Mouse (Mus musculus): ENCODE measurements around the gene Coro2a.
"Not testable (repeated sequence)": the region's sequence is repeated elsewhere in the genome, so short reads cannot be mapped to it uniquely, and the experiment has no call there.

The Coro2a gene

DNA sequence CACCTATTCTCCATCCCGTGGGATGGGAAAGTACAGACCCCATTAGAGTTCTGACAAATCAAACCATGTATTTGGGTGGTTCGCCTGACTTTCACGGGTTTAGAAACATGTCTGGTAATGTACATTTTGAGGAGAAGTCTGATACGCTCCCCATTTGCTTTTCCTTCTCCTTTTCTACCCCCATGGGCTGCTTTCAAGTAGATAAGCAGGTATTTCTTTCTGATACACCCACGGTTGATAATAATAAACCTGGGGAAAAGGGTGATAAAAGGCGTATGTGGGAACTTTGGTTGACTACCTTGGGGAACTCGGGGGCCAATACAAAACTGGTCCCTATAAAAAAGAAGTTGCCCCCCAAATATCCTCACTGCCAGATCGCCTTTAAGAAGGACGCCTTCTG is 20.0 kb downstream of the Coro2a start:
- DNase-seq, result not testable (repeated sequence)

DNA sequence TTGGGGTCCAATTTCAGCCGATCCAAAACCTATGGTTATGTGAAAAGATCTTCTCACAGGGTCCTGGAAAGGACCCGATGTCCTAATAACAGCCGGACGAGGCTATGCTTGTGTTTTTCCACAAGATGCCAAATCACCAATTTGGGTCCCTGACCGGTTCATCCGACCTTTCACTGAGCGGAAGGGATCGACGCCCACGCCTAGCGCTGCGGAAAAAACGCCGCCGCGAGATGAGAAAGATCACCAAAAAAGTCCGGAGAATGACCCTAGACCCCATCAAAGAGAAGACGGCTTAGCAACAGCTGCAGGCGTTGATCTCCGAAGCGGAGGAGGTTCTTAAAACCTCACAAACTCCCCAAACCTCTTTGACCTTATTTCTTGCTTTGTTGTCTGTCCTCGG is 20.4 kb downstream of the Coro2a start:
- DNase-seq, result not testable (repeated sequence)

DNA sequence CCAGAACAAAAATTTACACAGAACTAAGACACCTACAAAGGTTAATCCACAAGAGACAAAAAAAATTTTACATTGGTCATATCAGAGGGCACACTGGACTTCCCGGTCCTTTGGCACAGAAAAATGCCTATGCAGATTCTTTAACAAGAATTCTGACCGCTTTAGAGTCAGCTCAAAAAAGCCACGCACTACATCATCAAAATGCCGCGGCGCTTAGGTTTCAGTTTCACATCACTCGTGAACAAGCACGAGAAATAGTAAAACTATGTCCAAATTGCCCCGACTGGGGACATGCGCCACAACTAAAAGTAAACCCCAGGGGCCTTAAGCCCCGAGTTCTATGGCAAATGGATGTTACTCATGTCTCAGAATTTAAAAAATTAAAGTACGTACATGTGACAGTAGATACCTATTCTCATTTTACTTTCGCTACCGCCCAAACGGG is 21.2 kb downstream of the Coro2a start:
- not testable (repeated sequence) for DNase-seq

DNA sequence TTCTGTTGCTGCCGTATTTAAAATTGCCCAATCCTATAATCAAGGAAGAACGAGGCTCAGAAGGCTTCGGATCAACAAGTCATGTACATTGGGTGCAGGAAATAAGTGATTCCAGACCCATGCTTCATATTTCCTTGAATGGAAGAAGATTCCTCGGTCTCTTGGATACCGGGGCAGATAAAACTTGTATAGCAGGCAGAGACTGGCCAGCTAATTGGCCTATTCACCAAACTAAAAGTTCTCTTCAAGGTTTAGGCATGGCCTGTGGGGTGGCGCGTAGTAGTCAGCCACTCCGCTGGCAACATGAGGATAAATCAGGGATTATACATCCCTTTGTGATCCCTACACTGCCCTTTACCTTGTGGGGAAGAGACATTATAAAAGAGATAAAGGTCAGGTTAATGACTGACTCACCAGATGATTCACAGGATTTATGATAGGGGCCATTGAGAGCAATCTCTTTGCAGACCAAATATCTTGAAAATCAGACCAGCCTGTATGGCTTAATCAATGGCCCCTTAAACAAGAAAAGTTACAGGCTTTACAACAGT is 23.1 kb downstream of the Coro2a start:
- not testable (repeated sequence) for DNase-seq

DNA sequence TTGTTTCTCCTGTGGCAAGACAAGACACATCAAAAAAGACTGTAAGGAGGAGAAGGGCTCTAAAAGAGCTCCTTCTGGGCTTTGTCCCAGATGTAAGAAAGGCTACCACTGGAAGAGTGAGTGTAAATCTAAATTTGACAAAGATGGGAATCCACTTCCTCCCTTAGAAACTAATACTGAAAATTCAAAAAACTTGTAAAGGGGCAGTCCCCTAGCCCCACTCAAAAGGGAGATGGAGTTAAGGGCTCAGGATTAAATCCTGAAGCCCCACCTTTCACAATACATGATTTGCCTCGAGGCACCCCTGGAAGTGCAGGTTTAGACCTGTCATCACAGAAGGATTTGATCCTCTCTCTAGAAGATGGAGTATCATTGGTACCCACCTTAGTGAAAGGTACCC is 23.8 kb downstream of the Coro2a start:
- no peak for DNase-seq

DNA sequence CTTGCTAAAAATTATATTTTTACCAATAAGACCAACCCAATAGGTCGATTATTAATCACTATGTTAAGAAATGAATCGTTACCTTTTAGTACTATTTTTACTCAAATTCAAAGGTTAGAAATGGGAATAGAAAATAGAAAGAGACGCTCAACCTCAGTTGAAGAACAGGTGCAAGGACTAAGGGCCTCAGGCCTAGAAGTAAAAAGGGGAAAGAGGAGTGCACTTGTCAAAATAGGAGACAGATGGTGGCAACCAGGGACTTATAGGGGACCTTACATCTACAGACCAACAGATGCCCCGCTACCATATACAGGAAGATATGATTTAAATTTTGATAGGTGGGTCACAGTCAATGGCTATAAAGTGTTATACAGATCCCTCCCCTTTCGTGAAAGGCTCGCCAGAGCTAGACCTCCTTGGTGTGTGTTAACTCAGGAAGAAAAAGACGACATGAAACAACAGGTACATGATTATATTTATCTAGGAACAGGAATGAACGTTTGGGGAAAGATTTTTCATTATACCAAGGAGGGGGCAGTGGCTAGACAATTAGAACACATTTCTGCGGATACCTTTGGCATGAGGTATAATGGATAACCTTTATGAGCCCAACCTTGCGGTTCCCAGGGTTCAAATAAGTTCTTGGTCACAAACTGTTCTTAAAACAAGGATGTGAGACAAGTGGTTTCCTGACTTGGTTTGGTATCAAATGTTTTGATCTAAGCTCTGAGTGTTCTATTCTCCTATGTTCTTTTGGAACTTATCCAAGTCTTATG is 26.3 kb downstream of the Coro2a start:
- DNase-seq, result not testable (repeated sequence)

DNA sequence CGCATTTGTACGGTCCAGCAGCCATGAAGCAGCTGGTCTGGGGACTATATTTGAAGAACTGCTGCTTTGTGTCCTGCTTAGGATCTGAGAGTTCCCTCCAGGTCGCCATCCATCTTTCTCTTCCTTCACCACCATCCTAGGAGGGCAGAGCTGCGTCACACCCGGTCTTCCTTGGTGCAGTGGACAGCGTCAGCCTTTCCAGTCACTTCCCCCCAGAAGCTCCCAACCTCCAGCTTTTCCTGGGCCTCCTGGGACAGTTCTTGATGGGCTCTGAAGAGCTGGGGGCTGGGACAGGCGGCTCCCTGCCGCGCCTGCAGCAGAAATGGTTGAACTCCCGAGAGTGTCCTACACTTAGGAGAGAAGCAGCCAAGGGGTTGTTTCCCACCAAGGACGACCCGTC is 27.2 kb downstream of the Coro2a start:
- DNase-seq, result no peak

DNA sequence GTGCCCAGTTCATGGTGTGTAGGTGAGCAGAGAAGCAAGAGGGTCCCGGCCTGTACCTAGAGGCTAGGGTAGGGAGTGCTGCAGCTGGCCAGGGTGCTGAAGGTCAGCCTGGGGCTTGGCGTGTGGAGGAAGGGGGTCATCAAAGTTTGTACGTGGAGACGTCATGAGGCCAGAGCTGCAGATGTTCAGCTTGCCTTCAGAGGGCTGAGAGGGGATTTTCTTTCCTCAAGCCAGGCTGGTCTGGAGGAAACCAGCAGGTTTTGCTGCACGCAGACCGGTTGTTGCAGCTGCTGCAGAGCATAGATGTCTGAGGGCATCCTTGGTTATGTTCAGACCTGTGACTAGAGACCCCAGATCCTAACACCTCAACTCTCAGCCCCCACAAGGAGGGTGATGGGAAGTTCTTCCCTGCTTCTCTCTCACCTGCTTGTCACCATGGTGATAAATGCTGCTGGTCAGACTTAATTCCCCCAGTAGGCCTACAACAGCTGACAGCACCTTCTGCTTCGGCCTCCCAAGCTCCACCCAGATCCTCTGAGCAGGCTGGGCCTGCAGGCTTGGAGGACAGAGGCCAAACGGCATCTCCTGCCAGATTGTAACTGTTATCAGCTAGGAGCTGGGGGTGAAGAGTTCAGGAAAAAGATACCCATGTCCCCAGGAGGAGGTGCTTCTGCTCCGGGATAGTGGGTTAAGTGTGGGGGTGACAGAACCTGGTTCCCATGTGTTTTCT is 27.8 kb downstream of the Coro2a start:
- DNase-seq, result no peak

DNA sequence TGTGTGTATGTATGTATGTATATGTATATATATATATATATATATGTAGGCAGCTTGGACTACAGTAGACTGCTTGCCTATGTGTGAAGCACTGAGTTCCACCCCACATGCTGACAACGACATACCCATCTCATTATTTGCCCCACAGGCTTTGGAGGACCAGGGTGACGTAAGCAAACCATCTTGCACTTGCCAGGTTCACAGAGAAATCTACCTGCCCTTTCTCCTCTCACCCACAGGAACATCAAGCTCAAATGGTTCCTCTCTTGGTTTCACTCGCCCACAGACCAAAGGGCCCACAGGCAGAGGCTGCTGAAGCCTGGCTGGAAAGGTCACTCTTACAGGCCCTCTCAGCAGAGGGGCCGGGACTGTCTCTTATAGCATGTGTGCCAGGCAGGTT is 29.4 kb downstream of the Coro2a start:
- DNase-seq, result no peak

DNA sequence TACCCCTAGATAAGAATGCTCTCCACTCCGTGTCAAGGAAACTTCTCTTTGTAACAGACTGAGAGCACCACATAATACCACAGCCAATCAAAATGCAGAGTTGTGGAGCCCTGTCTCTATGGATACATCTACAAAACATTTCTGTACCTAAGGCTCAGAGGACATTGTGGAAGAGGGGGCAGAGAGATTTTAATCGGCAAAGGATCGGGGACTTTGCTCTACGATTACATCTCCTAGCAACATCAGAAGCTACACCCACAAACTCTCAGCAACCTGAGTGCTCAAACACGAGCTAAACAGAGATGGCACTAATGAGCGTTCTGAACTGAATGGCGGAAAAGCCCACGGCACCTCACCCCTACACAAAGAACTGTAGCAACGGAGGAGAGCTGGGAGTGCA is 30.3 kb downstream of the Coro2a start:
- no peak for DNase-seq

DNA sequence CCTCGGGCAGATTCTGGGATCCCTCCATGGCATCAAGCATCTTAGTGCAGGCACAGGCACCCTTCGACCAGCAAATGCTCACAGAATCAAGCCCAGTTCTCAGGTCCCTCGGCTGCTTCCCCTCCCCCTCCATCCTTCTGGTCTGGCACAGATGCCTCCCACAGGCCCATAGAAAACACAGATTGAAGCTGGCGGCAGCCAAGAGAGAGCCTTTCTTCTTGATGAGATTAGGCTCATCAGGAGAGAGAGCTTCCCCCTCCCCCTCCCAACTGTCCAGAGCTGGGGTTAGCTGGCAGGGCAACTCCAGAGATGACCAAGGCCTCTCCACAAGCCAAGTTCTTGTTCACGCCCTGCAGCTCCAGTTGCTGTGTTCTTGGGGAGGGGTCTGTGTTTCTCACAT is 32.3 kb downstream of the Coro2a start:
- no peak for DNase-seq

DNA sequence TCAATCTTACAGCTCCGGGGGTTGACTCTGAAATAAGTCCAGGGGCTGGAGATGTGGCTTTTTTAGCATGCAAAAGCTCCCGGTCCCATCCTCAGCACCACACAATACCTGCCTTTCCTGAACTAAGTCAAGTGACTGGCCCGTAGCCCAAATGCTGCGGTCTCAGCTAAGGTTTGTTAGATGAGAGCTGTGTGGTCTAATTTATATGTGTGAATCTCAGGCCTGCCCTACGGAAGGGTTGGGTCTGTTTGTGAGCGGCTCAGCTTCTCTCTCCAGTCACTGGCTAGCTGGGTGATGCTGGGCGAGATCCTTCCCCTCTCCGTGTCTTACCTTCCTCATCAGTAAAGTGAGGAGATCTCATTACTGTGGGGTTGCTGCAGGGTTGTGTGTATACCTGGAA is 33.8 kb downstream of the Coro2a start:
- no peak for DNase-seq

DNA sequence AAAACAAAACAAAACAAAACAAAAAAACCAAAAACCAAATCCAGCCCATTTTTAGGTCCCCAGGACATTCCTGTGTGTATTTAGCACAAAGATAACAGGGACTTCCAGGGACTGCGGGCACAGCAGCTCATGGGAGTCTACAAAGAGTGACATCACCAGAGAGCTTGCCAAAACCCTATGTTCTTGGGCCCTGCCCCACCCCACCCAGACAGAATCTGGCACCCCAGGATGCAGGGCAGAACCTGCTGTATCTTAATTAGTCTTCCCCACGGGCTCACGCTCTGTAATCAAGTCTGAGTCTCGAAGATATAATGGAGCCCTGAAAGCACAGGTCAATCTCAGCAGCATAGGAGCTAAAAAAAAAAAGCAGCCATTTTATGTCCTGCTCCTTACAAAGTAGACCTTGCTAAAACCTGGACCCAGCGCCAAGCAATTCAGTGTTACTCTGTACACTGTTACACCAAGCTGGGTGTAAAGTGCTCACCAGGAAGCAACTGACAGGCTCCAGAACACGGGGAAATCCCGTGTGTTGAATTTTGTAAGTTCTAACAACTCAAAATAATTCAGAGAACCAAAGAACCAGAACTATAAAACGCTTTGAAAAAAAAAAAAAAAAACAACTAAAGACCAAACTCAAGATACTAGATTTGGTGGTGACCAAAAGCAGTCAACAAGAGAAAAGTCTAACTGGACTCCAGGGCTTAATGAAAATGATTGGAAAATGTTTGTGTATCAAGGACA is 34.9 kb downstream of the Coro2a start:
- DNase-seq, result no peak

DNA sequence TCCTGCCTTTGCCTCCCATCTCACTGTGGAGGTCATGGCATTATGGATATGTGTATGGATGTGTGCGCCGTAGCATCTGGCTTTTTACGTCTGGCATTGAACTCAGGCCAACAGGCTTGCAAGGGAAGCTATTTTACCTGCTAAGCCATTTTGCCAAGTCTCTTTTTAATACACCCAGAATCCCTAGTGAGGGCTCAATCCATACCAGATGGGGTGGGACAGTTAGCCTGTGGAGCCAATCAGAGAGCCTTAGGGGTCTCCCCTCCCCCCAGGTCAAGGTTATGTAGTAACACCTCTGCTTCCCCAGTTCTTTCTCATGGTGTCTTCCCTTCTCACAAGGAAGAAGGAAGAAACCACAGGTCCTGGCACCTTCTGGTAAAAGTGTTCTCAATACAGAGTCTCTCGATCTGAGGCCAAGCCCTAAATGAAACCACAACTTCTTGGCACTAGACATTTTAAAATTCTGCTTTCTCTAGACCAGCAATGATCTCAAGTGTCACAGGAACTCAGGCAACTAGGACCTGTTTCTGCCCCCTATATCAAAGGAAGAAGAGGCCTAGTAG is 36.5 kb downstream of the Coro2a start:
- DNase-seq, result no peak

DNA sequence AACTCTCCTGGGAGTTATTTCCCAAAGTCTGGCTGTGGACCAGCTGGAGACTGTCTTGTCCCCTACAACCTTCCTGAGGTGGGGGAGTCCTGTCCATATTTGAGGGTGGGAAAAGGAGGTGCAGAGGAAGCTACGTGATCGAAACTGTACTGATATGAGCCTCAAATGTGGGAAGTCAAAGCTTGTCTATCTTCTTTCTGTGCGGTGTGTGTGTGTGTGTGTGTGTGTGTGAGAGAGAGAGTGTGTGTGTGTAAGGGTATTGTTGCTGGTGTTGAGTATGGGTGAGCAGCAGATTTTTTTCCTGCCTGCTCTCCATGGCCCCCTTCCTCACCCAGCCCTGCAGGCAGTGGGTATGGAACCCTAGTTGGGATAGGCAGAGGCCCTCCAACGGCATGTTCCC is 37.8 kb downstream of the Coro2a start:
- DNase-seq, result no peak

DNA sequence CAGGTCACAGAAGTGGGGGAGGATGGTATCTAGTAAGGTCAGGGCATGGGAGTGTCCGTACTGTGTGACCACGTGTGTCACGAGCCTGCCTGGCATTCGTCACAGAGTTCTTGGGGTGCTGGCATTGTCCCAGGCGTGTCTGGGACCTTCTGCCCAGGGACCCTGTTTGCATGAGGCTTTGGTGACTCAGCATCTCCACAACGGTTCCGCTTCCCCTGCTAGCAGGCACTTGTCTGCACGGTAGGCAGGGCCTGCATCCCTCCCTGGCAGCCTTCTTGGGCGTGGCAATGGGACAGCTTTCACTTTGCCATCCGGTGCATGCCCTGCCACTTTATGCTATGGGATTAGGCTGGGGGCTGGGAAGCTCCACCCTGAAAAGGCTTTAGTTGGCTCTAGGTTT is 38.2 kb downstream of the Coro2a start:
- peak; percentile 47 to 49 for DNase-seq

DNA sequence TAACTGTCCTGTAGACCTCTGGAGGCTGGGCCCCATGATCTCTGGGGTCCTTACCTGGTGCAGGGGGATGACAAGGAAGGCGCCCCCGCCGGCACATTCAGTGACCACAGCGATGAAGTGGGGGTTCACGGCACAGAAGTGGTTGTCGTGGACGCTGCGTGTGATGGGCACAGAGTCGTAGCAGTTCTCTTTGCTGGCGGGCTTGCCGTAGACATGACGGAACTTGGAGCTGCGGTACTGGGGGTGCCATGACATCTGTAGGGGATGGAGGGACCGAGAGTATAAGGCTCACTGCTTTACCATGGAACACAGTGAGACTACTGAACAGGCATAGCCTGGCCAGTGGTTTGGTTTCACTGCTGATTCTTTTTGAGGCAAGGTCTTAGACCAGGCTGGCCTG is 39.2 kb downstream of the Coro2a start:
- no peak for DNase-seq

DNA sequence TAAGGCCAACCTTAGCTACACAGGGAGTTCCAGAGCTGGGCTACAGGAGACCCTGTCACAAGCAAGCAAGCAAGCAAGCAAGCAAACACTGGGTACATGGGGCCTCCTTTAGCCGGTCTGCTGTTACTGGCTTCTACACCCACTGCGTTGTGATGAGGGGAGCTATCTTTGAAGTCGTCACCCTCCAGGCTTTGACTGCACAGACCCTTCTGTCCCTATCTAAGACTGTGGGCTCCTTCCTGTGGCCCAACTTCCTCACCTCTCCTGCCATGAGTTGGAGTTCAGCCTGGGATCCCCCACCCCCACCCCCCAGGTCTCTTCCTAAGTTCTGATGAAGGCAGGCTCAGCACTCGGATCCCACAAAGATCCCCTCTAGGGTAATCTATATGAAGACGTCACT is 40.0 kb downstream of the Coro2a start:
- DNase-seq, result no peak

DNA sequence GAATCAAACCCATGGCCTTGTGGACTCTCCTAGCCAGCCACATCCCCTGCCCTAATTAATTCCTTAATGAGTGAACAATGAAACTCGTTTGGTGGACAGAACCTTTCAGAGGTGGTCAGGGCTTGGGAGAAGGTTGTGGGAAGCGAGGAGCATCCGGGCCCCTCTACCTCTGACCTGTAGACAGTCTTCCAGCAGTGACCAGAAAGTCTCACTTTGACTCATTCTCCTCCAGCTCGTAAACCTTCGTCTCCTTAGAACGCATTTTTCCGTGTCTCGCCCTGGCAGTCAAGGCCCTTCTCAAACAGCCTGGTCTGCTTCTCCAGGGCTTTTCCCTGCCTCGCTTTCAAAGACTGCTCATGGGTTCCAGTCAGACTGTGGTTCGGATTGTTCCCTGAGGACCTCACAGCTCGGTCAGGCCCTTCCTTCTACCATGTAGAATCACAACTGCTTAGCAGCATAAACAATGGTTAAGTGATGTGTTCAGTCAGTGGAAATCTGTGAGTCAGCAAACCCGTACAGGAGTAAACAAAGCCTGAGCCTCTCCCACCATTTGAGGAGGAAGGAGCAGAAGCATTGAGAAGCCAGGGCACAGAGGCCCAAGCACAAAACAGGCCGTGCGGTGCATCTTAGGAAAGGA is 41.8 kb downstream of the Coro2a start:
- no peak for DNase-seq

DNA sequence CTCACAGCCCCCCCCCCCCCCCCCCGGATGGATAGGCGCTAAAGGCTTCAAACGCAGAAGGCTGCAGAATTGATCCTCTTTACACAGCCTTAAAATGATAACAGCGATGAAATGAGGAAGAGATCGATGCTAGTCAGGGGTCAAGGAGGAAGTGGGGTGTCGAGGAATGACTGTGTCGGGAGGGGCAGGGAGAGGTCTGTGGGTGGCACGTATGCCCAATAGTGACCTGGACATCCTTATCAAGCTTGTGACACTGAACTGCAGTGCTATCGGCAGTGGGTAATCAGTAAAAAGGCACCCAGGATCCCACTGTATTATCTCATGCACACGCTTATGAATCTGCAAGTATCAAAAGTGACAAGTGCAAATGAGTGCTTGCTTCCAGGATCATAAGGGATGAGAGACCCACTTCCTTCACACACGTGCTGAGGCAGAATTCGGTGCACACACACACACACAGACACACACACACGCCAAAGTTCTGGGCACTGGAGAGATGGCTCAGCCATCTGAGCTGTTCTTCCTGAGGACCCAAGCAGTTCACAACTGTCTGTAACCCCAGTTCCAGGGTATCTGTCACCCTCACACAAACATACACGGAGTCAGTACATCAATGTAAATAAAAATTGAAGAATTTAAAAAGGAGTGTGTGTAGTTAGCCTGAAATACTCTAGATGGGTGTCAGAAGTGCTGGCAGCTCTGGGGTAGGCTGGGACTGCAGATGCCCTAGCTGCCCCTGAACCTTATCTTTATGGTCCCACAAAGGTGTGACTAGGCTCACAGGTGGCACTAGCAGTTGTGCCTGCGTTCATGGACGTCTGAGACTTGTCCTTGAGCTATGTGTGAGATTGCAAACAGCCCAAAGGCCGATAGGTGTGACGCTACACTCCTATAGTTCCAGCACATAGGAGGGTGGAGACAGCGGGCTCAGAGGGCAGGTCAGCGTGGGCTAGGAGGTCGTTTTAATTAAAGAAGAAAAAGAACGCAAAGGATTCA is 43.0 kb downstream of the Coro2a start:
- DNase-seq, result no peak

DNA sequence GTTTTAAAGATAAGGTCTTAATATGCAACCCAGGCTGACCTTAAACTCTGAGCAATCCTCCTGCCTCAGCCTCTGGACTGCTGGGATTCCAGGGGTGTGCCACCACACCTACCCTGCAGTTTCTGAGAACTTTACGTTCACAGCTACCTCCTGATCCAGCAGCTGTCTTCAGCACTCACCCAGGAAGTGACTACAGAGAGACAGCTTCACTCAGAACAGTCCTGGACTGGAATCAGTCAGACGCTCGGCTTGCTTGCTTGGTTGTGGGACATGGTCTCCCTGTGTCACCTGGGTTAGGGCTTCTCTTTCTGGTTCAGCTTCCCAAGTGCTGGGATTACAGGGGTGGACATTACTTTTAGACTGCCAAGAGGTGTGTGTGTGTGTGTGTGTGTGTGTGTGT is 45.1 kb downstream of the Coro2a start:
- no peak for DNase-seq

Measured in spleen, adult 18-20 months (tissue).